Mouse (Mus musculus) bone marrow macrophage, adult 2 months (primary cell): ENCODE measurements around the gene Sdhb.

ENCODE experiments used
- CTCF ChIP-seq: IDR thresholded peaks from 2 replicates; pipeline ENCODE4 v1.5.1; 2012; ENCODE audit warnings: low read depth, mild to moderate bottlenecking, low read length, moderate library complexity
- POLR2A ChIP-seq: IDR thresholded peaks from 2 replicates; pipeline ENCODE4 v1.6.1; 2012; ENCODE audit warnings: mild to moderate bottlenecking, low read depth, low read length, borderline replicate concordance

DNA sequence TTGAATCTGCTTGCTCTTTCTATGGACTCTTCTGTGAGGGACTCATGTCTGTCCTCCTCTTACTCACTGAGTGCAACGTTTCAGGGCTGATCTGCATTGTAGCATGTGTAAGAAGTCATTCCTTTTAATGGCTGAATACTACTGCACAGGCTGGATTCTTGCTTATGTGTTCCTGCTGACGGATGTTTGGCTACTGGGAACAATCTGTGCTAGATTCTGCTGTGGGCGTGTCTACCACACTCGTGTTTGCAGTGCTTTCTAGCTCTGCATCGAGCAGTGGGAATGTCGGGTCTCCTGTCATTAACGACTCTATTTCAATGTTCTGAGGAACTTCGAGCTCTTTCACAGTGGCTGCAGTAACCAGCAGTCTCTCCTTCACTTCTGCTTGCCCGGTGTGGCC lies 63.0 kb downstream of the Sdhb start:
- no peak for TF ChIP-seq CTCF
- no peak for TF ChIP-seq POLR2A
